Mouse (Mus musculus): ENCODE measurements around the gene Dock2.

DNA sequence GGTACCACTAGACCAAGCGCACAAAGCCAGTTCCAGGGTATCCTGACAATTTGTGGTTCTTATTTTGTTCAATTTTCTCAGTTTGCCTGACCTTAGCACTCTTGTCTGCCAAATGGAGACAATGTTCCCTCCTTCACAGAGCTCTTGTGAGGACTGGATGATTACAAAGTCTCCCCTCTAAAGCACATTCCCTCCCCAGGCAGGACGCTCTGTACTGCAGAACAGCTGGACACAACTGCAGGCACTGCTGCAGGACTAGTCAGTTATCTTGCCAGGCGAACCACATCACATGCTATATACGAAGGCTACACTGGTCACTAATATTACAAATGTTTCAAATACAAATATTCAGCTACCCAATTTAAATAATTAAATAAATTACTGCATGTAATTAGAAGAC is 41.1 kb upstream of the Dock2 start:
- TF ChIP-seq POLR2A (IDR thresholded peaks at IDR 0.05; ENCODE audit: low read depth, low read length): no peak
- TF ChIP-seq HCFC1 (IDR thresholded peaks at IDR 0.05; ENCODE audit: low read depth, low read length): no peak
- no peak for TF ChIP-seq GABPA (IDR thresholded peaks at IDR 0.05; ENCODE audit: insufficient replicate concordance, low read depth, low read length)
- no peak for TF ChIP-seq MXI1 (IDR thresholded peaks at IDR 0.05; ENCODE audit: low read depth, low read length)
- TF ChIP-seq ZKSCAN1 (IDR thresholded peaks at IDR 0.05; ENCODE audit: borderline replicate concordance, low read depth, low read length): no peak
- TF ChIP-seq CTCF (conservative IDR thresholded peaks at IDR 0.05 in 1 of 2, IDR thresholded peaks at IDR 0.05 in 1 of 2; ENCODE audit: low read depth in 2 of 2, low read length in 2 of 2): no peak
- no peak for TF ChIP-seq ZC3H11A (IDR thresholded peaks at IDR 0.05; ENCODE audit: low read depth, low read length)
- TF ChIP-seq RCOR1 (conservative IDR thresholded peaks at IDR 0.05; ENCODE audit: low read depth, low read length): no peak
- no peak for TF ChIP-seq ZMIZ1 (IDR thresholded peaks at IDR 0.05; ENCODE audit: low read depth, low read length)
- TF ChIP-seq TBP (conservative IDR thresholded peaks at IDR 0.05; ENCODE audit: low read depth, low read length): no peak
